Mouse (Mus musculus): ENCODE results near the gene Fam178b.

Gene Fam178b

DNA sequence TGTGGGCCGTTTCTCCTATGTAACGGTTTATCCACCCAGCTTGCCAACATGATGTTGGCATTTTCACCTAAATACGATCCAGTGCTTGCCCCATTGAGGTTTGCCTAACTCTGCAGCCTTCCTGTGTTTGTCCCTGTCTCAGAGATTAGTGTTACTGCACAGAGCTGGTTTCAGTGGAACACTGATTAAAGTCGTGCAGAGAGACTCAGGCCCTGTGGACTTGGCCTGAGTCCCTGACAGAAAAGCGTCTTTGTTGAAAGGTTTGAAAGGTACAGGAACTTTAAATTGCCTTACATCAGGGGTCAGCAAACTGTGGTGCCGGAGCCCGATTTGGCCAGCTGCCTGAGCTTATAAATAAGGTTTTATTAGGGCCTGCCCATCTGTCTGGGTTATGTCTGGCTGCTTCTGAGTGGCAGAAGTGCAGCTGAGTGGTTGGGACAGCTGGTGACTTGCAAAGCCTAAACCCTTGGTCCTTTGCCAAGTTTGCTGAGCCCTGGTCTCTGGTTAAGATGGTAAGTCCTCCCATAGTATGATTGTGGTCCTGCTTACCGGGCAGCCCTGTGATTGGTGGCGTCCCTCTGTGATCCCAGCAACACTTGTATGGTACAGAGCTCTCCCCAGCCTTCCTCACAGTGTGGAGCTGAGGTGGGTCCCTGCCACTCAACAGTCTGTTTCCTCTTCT is 159.5 kb downstream of the Fam178b start:
- in situ Hi-C loops (cut with MboI), result no loop called here

DNA sequence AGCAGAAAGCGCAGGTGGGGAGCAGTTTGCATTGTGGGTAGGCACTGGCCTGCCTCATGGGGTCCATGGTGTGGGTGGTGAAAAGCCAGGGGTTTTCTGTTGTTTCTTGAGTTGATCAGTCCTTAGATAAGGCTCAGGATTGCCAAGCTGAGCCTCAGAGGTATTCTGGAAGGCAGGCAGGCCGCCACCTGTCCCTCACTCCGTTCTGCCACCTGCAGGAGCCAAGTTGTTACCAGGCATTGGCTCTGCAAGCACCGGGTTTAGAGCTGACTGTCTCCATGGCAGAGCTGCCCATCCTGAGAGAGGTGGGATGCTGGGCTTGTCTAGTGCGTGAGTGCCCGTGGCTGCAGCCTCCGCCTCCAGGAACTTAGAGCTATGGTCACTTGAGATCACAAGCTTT is 160.8 kb downstream of the Fam178b start:
- in situ Hi-C loops (cut with MboI), result no loop called here

DNA sequence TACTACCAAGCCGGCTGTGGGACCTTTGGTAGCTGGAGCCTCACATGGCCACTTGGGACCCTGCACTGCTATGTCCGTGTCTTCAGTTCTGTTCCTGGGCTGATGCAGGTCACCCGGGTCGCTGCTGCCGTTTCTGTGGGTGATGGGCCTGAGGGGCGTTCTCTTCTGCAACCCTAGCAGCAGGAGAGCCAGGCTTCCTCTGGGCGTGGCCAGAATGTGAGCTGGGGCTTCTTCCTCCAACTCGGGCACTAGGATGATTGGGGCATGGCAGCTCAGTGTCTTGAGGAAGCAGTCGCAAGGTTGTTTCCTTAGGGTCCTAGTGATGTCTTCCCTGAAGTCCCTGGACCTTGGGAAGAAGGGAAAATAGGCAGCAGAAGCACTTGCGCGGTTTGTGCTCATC is 163.4 kb downstream of the Fam178b start:
- in situ Hi-C loops (cut with MboI), result no loop called here

DNA sequence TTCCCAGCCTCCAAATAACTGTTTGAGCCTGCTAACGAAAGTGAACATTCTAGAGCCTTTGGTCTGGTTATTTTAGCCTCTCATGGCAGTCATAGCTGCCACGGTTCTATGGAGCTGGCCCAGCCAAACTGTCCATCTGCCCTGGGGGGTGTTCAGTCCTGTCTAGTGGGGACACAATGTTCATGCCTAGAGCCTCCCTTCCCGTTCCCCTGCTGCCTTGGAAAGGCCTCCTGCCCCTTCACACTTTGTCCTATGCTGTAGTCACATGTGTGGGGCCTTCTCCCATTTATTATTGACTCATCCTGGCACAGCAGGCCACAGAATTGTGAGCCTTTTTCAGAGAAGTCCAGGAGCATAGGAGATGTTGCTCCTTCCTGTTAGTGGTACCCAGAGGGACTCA is 164.7 kb downstream of the Fam178b start:
- in situ Hi-C loops (cut with MboI), result no loop called here

- in situ Hi-C loops (cut with MboI), result no loop called here
Observed at GRCm38 (mm10) chr1:36513718-36514117, 169.3 kb downstream of the Fam178b start.

GRCm38 (mm10) chr1:36513310-36513709 is 169.7 kb downstream of the Fam178b start:
- in situ Hi-C loops (cut with MboI), result no loop called here

DNA sequence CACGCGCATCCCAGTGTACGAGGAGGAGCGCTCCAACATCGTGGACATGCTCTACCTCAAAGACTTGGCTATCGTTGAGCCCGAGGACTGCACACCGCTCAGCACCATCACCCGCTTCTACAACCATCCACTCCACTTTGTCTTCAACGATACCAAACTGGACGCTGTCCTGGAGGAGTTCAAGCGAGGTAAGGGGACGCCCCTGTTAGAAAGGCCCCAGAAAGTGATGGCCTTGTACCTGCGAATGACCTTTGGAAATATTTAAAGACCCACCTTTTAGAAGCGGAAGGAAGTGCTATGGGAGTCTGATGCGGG is 170.1 kb downstream of the Fam178b start:
- in situ Hi-C loops (cut with MboI), result no loop called here
